Mouse (Mus musculus) neural tube, embryonic 11.5 days (tissue): ENCODE results near the gene Hmga1b. TPM values are rescaled to one million over a fixed set of nuclear protein-coding genes. Genes with fewer than 3 reads are reported as not detected.
"Not testable (repeated sequence)": the region's sequence is repeated elsewhere in the genome, so short reads cannot be mapped to it uniquely, and the experiment has no call there.

Experiments used
- ATAC-seq: fragments of 200-750 bp; cut with Nextera tagmentation; 2 replicates; pipeline ENCODE4 v1.8.0; 2017; ENCODE audit warnings: moderate number of reproducible peaks, mild to moderate bottlenecking, moderate TSS enrichment, moderate library complexity; ENCODE audit not compliant: insufficient read depth, low FRiP score, low TSS enrichment
- DNase-seq: peaks from one replicate; pipeline ENCODE4 v3.0.0-alpha.2; 2015; ENCODE audit warnings: low spot score
- H3K27ac ChIP-seq: fragments of 300-500 bp; sonication (generic); 2 replicates; pipeline ENCODE4 v1.5.1; 2014; ENCODE audit warnings: low read depth, mild to moderate bottlenecking, low read length
- H3K27me3 ChIP-seq: fragments of 300-500 bp; sonication (generic); 2 replicates; pipeline ENCODE4 v1.6.1; 2014; ENCODE audit warnings: mild to moderate bottlenecking, low read length, mixed read lengths; ENCODE audit not compliant: control insufficient read depth, insufficient read depth
- H3K36me3 ChIP-seq: fragments of 300-500 bp; sonication (generic); 2 replicates; pipeline ENCODE4 v1.6.1; 2014; ENCODE audit warnings: mild to moderate bottlenecking, low read length, moderate library complexity, mixed read lengths; ENCODE audit not compliant: control insufficient read depth, insufficient read depth
- H3K4me1 ChIP-seq: fragments of 300-500 bp; sonication (generic); 2 replicates; pipeline ENCODE4 v1.6.1; 2014; ENCODE audit warnings: low read length, mixed read lengths; ENCODE audit not compliant: control insufficient read depth, insufficient read depth
- H3K4me2 ChIP-seq: fragments of 300-500 bp; sonication (generic); 2 replicates; pipeline ENCODE4 v1.6.1; 2014; ENCODE audit warnings: low read depth, mild to moderate bottlenecking, moderate library complexity
- H3K4me3 ChIP-seq: fragments of 300-500 bp; sonication (generic); 2 replicates; pipeline ENCODE4 v1.5.1; 2014; ENCODE audit warnings: low read depth, low read length
- H3K9ac ChIP-seq: fragments of 300-500 bp; sonication (generic); 2 replicates; pipeline ENCODE4 v1.6.1; 2014; ENCODE audit warnings: mild to moderate bottlenecking, low read length
- H3K9me3 ChIP-seq: fragments of 300-500 bp; sonication (generic); 2 replicates; pipeline ENCODE4 v1.6.1; 2016; ENCODE audit warnings: low read length; ENCODE audit not compliant: control insufficient read depth
- WGBS: fragments of 180-500 bp; shearing (Covaris S2); extraction: QIAGEN DNeasy Blood & Tissue Kit; methylation state at CpG from one replicate; pipeline ENCODE4 v1.1.7; 2014; 5-methylcytosine and 5-hydroxymethylcytosine counted together
- polyA plus RNA-seq: library from polyadenylated mRNA; unstranded; fragments of >200 nt; fragmentation: Nextera tagmentation; extraction: Ambion mirVana; gene quantifications from 2 replicates; pipeline ENCODE4 v1.2.1, GENCODE M21; 2014

Gene Hmga1b
- polyA plus RNA-seq, 1 experiment from 2014 or later: 7.7 TPM

- DNase-seq: no peak
- Histone ChIP-seq H3K9me3 (no peaks in the 10 kb centered on the region), H3K9ac (no peak overlapping the region), H3K4me1 (no peaks in the 10 kb centered on the region), H3K36me3 (no peaks in the 10 kb centered on the region), H3K27me3 (no peaks in the 10 kb centered on the region), H3K27ac (no peak overlapping the region), H3K4me2 (no peak overlapping the region), H3K4me3 (no peak overlapping the region)
- WGBS: 72% methylated on average over 4 of the region's 4 CpGs
- ATAC-seq: no peak
These were observed 11.0 kb upstream of the Hmga1b start for GRCm38 (mm10) chr11:120751606-120752005.

GRCm38 (mm10) chr11:120760236-120760635, 2.4 kb upstream of the Hmga1b start:
- ATAC-seq: no peak

GRCm38 (mm10) chr11:120761811-120762671, 553 bp upstream of the Hmga1b start:
- Histone ChIP-seq H3K4me3 (no peak overlapping the region), H3K9ac (no peak overlapping the region), H3K4me2 (no peak overlapping the region), H3K36me3 (no peaks in the 10 kb centered on the region), H3K27ac (no peak overlapping the region), H3K4me1 (no peaks in the 10 kb centered on the region), H3K9me3 (no peaks in the 10 kb centered on the region), H3K27me3 (peaks cover 6% of the 10 kb centered on the region; the same call in 1 of the 2 replicates)
- no peak for DNase-seq
- ATAC-seq: no peak
- 71% methylated on average over 14 of the region's 14 CpGs for WGBS

More at GRCm38 (mm10) chr11:120760236-120760635, 2.4 kb upstream of the Hmga1b start:
- H3K9ac ChIP-seq: no peak overlapping the region
- no peaks in the 10 kb centered on the region for H3K9me3 ChIP-seq
- no peak overlapping the region for H3K4me2 ChIP-seq
- peaks cover 6% of the 10 kb centered on the region; the same call in 1 of the 2 replicates for H3K27me3 ChIP-seq
- H3K27ac ChIP-seq: no peak overlapping the region
- H3K4me1 ChIP-seq: no peaks in the 10 kb centered on the region
- 87% methylated on average over 9 of the region's 9 CpGs for WGBS
- H3K36me3 ChIP-seq: no peaks in the 10 kb centered on the region
- no peak for DNase-seq
- no peak overlapping the region for H3K4me3 ChIP-seq

- ATAC-seq, H3K4me1 ChIP-seq, H3K9me3 ChIP-seq, H3K4me3 ChIP-seq, H3K27me3 ChIP-seq, H3K9ac ChIP-seq, H3K27ac ChIP-seq, H3K36me3 ChIP-seq, H3K4me2 ChIP-seq, DNase-seq: not testable (repeated sequence)
- WGBS: 9% methylated on average over 6 of the region's 23 CpGs
These were observed 766 bp downstream of the Hmga1b start for GRCm38 (mm10) chr11:120763121-120763999.

- 87% methylated on average over 3 of the region's 7 CpGs for WGBS
- H3K4me2 ChIP-seq, H3K9ac ChIP-seq, H3K27ac ChIP-seq, DNase-seq, H3K9me3 ChIP-seq, H3K4me1 ChIP-seq, H3K36me3 ChIP-seq, H3K4me3 ChIP-seq, ATAC-seq, H3K27me3 ChIP-seq: not testable (repeated sequence)
These were observed 4.4 kb downstream of the Hmga1b start for GRCm38 (mm10) chr11:120767023-120767422.

GRCm38 (mm10) chr11:120768206-120768605, 5.6 kb downstream of the Hmga1b start:
- H3K27me3 ChIP-seq: no peaks in the 10 kb centered on the region
- H3K4me3 ChIP-seq: no peak overlapping the region
- no peaks in the 10 kb centered on the region for H3K36me3 ChIP-seq
- no peak overlapping the region for H3K27ac ChIP-seq
- no peaks in the 10 kb centered on the region for H3K4me1 ChIP-seq
- 67% methylated on average over 1 of the region's 1 CpGs for WGBS
- no peak overlapping the region for H3K9ac ChIP-seq
- H3K9me3 ChIP-seq: no peaks in the 10 kb centered on the region
- DNase-seq (no peak), ATAC-seq (no peak)
- no peak overlapping the region for H3K4me2 ChIP-seq

GRCm38 (mm10) chr11:120772749-120773148, 10.2 kb downstream of the Hmga1b start:
- no peak overlapping the region for H3K9ac ChIP-seq
- DNase-seq (no peak), ATAC-seq (no peak)
- no peak overlapping the region for H3K4me3 ChIP-seq
- H3K27ac ChIP-seq: no peak overlapping the region
- H3K36me3 ChIP-seq: no peaks in the 10 kb centered on the region
- 83% methylated on average over 3 of the region's 3 CpGs for WGBS
- H3K4me1 ChIP-seq: no peaks in the 10 kb centered on the region
- no peaks in the 10 kb centered on the region for H3K27me3 ChIP-seq
- no peaks in the 10 kb centered on the region for H3K9me3 ChIP-seq
- H3K4me2 ChIP-seq: no peak overlapping the region

GRCm38 (mm10) chr11:120773463-120774190, 11.0 kb downstream of the Hmga1b start:
- no peak for ATAC-seq
- no peaks in the 10 kb centered on the region for H3K36me3 ChIP-seq

More at GRCm38 (mm10) chr11:120773463-120774190, 11.0 kb downstream of the Hmga1b start:
- H3K9ac ChIP-seq: no peak overlapping the region
- H3K27me3 ChIP-seq: no peaks in the 10 kb centered on the region
- no peaks in the 10 kb centered on the region for H3K4me1 ChIP-seq
- H3K9me3 ChIP-seq: no peaks in the 10 kb centered on the region
- no peak overlapping the region for H3K4me2 ChIP-seq
- 89% methylated on average over 7 of the region's 7 CpGs for WGBS
- DNase-seq: peak; percentile 7
- no peak overlapping the region for H3K27ac ChIP-seq
- H3K4me3 ChIP-seq: no peak overlapping the region
